Mouse (Mus musculus) kidney, postnatal 10 days (tissue): ENCODE measurements at regions not wholly inside any gene's neighbourhood (a gene's known extent, or its start where the extent isn't known, plus 50 kb on each side); places are given as distances from the start of the nearest gene placed in this dataset.

Source experiments
- DNase-seq: peaks from one replicate; pipeline ENCODE4 v3.0.0; 2021; ENCODE audit warnings: mixed read lengths

GRCm38 (mm10) chr15:68014605-68015305 lies 1514.0 kb upstream of the Lrrc6 start:
- no peak for DNase-seq

GRCm38 (mm10) chr15:68011162-68011561 lies 1510.5 kb upstream of the Lrrc6 start:
- no peak for DNase-seq

GRCm38 (mm10) chr15:68010189-68010588 lies 1509.5 kb upstream of the Lrrc6 start:
- peak; percentile 9 for DNase-seq

GRCm38 (mm10) chr15:68004798-68005197 lies 1504.1 kb upstream of the Lrrc6 start:
- no peak for DNase-seq

- no peak for DNase-seq
Measured at GRCm38 (mm10) chr15:67996532-67996931, 1495.8 kb upstream of the Lrrc6 start.

GRCm38 (mm10) chr15:67989428-67990272 lies 1488.9 kb upstream of the Lrrc6 start:
- no peak for DNase-seq

GRCm38 (mm10) chr15:67987941-67988340 lies 1487.2 kb upstream of the Lrrc6 start:
- DNase-seq: no peak

DNA sequence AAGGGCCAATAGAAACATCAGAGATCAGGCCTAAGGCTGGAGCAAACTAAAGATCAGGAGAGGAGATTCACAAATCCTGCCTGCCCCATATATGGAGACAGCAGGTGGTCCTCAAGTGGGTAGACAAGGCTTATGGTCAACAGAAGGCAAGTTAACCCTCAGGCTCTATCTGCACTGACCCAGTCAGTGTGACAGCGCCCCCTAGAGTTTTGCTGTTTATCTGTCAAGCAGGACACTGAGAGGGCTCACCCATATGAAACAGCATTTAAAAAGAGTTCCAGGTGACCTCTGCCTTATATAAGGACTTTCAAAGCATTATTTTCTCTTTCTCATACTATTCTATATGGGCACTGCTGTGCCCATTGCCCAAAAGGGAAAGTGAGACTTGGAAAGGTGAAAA lies 1482.5 kb upstream of the Lrrc6 start:
- DNase-seq: no peak

GRCm38 (mm10) chr15:67981876-67982275 lies 1481.2 kb upstream of the Lrrc6 start:
- DNase-seq: no peak

DNA sequence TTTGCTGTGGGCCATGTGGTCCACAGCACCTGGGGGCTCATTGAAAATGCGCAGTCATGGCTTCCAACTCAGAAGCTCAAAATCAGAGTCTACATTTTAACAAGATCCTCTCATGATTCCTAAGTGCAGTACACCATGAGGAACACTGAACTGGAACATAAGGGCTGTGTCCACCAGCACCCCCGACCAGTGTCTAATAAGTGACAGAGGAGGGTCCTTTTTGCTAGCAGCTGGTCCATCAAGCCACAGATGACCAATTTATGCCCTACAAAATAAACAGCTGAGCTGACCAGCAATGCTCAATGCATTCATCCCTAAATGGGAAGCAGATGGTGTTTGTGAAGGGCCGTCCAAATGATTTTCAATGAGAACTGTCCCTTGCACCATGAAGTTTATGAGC lies 1478.7 kb upstream of the Lrrc6 start:
- no peak for DNase-seq

DNA sequence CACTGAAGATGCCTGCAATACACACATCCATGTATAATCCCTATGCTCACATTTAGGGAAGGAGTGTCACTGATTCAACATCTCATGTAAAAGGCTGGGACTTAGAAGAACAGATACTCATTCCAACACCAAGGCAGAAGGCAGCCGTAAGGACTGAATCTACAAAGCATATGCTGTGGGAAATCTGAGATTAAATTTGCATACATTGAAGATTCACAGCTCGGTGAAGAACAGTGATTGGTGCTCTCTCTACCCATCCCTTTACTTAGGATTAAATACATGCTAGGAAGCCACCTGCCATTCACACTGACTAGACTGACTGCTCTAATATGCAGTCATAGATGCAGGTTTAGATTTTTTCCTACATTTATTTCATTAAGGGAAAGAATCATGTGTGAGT lies 1476.5 kb upstream of the Lrrc6 start:
- DNase-seq: no peak

GRCm38 (mm10) chr15:67971998-67972397 lies 1471.3 kb upstream of the Lrrc6 start:
- no peak for DNase-seq

GRCm38 (mm10) chr15:67954216-67954615 lies 1453.5 kb upstream of the Lrrc6 start:
- DNase-seq: no peak

GRCm38 (mm10) chr15:67950281-67951040 lies 1449.8 kb upstream of the Lrrc6 start:
- no peak for DNase-seq

DNA sequence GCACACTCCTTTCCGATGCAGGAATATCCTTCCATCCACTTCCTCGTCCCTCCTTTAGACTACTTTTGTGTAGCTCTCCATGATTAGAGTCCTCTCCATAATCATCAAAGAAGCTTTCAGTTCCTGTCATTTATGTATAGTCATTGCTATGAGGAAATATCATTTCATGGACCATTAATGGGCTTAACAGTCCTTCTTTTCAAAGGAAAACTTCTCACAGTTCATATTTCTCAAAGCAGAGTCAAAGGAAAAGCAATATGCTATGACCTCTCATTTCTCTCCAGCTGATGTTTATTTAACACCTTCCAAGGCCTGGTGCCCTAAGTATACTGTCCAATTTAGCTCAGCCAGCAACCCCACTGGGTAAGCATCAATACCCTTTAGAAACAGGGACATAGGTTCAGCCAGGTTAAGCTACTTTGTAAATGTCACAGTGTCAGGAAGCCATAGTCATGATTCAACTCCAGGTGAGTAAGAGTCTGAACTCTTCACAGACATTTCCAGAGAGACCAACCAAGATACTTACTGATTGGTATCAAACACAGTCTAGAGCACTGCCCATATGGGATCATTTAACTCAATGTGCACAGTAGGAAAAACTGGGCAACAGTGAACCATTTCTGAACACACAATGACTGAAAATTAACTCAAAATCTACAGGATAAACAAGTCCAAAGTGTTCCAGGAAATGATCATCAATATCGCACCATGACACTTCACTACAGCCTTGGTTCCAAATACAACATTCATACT lies 1443.8 kb upstream of the Lrrc6 start:
- DNase-seq: no peak

DNA sequence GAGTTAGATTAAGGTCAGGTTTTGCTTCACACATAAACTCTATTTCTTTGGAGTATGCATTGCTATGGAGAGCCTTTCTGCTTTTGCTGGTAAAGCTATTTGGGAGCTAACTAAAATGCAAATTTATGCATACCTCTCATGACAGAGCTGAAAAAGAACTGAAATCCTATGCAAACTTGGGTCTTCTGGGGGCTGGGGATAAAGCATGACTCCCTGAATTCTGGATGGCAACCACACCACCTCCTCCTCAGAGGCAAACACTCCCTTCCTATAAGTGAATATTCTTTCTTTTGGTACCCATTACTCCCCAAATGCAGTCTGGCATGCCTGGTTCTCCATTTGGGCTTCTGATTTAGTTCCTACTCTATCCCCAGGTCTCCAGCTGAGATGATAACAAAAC lies 1442.3 kb upstream of the Lrrc6 start:
- no peak for DNase-seq

DNA sequence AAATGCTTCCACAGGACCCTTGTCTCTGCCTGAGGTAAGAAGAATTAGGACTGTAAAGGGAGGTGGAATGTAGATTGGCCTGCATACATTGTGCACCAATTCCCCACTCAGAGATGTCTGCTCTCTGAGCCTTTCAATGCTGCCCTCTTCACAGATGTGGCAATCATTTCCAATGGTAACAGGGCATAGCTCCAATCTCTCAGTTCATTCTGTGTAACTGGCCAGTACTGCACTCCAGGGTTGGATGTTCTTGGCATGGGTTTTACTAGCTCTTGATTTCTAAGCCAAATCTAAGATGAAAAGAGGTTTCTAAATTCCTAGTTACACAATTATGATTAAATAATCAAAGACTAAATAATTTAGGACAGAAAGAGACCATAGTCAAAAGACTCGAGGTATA lies 1439.8 kb upstream of the Lrrc6 start:
- DNase-seq: no peak

DNA sequence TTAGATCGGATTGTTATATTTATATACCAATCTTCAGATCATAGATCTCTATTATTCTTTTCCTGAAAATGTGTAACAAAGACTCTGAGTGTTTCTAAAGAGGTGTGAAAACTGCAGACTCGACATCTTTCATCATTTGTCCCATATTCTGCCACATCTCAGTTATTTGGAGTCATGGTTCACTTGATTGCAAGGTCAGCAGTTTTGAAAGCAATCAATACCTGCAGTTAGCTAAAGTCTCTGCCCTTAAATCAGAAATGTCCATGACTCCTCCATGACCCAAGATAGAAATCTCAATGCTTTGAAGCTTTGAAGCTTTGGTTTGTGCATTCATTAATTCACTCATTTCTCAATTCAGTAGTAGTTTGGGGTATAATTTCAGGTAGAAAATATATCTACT lies 1424.2 kb upstream of the Lrrc6 start:
- DNase-seq: no peak

GRCm38 (mm10) chr15:67907034-67907433 lies 1406.3 kb upstream of the Lrrc6 start:
- DNase-seq: no peak

DNA sequence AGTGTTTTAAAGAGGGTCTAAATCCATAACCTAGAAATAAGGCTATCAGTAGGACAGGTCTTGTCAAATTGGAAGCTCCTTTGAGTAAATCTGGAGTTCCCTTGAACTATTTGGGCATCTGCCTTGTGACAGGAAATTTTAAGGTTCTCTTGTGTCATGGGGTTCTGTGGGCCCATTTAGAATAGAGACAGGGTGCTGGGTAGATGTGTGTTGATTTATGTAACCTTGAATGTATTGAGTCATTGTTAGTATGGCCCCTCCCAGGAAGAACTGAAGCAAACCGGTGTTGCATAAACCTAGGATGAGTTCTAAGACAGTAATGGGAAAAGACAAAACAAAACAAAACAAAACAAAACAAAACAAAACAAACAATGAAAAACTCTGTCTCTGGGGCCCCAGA lies 1404.6 kb upstream of the Lrrc6 start:
- no peak for DNase-seq

- no peak for DNase-seq
Measured at GRCm38 (mm10) chr15:67904646-67905045, 1403.9 kb upstream of the Lrrc6 start.

DNA sequence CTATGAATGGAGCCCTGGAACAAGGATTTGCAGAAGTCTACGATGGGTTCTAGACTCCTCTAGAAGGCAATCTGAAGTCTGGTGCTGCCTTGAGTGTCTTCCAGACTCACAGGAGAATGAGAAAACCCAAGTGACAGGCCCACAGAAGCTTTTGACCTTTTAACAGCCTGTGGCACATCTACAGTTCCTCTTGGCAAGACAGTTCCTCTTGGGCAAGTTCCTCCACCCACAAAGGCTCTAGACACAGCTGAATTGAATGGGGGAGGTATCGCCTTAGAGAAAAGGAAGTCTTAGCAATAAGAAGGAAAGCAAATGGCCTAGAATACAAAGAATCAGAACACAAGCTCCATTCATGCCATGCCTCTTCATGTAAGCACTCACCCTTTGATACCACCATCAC lies 1402.3 kb upstream of the Lrrc6 start:
- DNase-seq: no peak

DNA sequence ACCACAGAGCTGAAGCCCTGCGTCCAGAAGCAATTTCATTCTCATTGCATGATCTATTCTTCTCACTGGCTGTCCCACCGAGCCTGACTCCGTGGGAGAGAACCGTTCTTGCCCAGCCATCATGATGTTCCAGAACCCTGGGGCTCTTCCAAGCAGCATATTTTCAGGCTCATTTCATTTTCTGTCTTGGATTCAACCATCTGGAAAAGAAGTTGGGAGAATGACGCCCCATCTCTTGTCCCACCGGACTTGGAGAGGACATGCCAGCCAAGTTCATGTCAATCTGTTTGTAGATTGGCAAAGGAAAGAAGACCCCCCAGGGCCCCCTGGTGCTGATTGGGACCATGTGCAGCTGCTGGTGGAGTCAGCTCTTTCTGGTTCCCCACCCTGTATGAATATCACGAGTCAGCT lies 1400.5 kb upstream of the Lrrc6 start:
- no peak for DNase-seq
